Mouse (Mus musculus): Measurements from ENCODE around the gene Ackr2.

DNA sequence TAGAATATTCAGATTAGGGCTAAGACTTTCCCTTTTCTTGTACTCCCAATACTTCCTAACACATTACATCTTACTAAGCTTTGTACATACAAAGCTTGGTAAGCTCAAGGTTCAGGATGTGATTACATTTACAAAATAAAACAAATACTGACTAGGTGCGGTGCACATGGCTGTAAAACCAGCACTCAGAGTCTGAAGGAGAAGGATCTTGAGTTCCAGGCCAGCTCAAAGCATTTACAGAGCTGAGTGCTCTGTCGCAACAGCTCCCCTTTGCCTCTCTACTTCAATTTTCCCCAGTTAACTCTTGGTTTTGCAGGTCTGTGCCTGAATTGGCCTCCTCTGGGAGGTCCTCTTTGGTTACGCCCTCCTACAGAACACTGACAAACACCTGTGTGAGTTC, 43.9 kb upstream of the Ackr2 start:
- TF ChIP-seq CTCF (conservative IDR thresholded peaks at IDR 0.05; ENCODE audit: low read length): no peak
- TF ChIP-seq NANOG (IDR thresholded peaks at IDR 0.05; ENCODE audit: borderline replicate concordance, low read length): no peak
- no peak for TF ChIP-seq POU5F1 (IDR thresholded peaks at IDR 0.05; ENCODE audit: borderline replicate concordance, low read length)
